Mouse (Mus musculus) brain, embryonic 14.5 days (tissue): ENCODE measurements at regions not wholly inside any gene's neighbourhood (a gene's known extent, or its start where the extent isn't known, plus 50 kb on each side); places are given as distances from the start of the nearest gene placed in this dataset.

Experiments used
- CTCF ChIP-seq: fragments of 200-500 bp; IDR thresholded peaks from 2 replicates; pipeline ENCODE4 v1.5.1; 2012; ENCODE audit warnings: inconsistent platforms, mild to moderate bottlenecking, moderate library complexity, borderline replicate concordance; ENCODE audit not compliant: insufficient read depth, insufficient read length; ENCODE audit errors: extremely low read depth
- POLR2A ChIP-seq: fragments of 200-500 bp; IDR thresholded peaks from 2 replicates; pipeline ENCODE4 v1.6.1; 2012; ENCODE audit warnings: mild to moderate bottlenecking, inconsistent platforms, borderline replicate concordance; ENCODE audit not compliant: poor library complexity, insufficient read depth, insufficient read length, severe bottlenecking; ENCODE audit errors: extremely low read depth

DNA sequence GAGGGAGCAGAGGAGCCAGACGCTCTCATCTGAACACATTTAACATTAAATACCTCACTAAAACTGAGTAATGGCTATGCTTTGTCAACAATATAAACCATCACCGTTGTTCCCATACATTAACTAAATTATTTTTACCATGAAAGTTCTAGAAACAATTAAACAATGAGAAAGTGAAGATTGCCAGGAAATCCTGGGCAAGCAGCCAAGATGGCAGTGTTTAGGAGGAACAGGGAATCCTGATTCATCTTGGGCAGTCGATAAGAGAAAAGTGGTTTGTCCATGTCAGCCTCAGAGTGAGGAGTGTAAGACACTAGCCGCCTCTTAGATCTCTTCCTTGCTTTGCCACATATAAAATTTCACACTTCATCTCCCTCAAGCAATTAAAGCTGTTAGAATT, 625.3 kb downstream of the Zfp619 start:
- TF ChIP-seq CTCF (no peak), POLR2A (no peak)
